Mouse (Mus musculus) brain, embryonic 18.5 days (tissue): Measurements from ENCODE around the gene Agt.

ENCODE experiments used
- DNase-seq: peaks from one replicate; pipeline ENCODE4 v3.0.0-alpha.2; 2012; ENCODE audit warnings: low read depth, low spot score

The Agt gene

GRCm38 (mm10) chr8:124569593-124569992 lies at the start of gene Agt:
Agt (minus strand) TSS chr8:124569706.
- DNase-seq = no peak

GRCm38 (mm10) chr8:124618252-124618651 lies 48.7 kb upstream of the Agt start:
- DNase-seq = no peak

DNA sequence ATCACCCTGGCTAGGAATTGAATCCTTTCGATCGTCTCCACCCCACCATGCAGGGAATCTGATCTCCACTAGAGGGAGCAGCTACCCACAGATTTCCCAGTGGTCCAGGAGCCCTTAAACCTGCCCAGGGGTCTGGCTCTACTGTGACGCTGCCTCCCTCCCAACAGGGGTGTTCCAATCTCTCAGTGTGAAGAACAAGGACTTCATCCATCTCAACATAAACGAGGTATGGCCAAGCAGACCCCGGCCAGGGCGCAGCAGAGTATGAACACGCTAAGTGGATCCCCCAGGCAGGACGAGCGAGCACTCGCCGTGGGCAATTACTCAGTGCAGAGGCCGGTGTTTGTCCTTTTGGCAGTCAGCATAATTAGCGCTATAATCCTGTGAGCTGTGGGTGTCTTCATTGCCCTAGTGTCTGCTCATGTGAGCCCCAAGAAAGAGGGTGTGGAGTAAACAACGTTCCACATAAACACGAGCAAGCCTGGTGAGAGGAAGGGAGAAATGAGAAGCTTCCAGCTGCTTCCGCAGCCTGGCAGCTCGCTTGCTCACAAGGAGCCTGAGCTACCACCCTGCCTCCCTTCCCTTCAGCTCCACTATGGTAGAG lies 47.9 kb upstream of the Agt start:
- DNase-seq = peak; percentile 62

GRCm38 (mm10) chr8:124614325-124614724 lies 44.8 kb upstream of the Agt start:
- no peak for DNase-seq

DNA sequence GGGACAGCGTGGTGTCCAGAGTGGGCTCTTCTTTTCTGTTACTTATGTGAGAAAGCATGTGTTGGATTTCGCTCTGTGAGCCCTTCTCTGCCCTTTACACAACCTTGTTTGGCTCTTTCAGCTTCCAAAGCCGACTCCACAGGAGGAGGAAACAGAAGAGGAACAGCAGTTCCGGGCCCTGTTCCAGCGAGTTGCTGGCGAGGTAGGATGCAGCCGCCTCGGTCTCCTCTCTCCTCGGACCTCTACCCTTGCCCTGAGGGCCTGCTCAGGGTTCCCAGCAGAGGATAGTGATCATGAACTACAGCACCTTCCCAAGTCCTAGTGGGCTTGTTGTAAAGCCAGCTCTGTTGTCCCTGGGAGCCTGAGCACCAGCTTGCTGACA lies 39.5 kb upstream of the Agt start:
- no peak for DNase-seq

GRCm38 (mm10) chr8:124608239-124608971 lies 38.9 kb upstream of the Agt start:
- no peak for DNase-seq

DNA sequence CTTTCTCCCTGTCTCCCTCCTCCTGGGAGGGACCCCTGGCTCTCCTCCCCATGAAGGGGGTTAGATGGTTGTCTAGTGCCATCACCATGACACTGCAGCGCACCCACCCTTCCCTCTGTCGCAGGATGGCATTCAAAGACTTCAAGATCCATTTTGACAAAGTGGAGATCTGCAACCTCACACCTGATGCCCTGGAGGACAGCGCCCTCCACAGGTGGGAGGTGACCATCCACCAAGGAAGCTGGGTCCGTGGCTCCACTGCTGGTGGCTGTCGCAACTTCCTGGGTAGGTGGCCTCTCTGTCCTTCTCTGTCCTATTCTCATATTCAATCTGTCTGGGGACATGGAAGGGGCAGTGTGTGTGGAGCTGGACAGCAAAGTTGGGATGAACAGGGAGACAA lies 34.6 kb upstream of the Agt start:
- no peak for DNase-seq

- no peak for DNase-seq
Measured at GRCm38 (mm10) chr8:124589393-124589792, 19.9 kb upstream of the Agt start.

DNA sequence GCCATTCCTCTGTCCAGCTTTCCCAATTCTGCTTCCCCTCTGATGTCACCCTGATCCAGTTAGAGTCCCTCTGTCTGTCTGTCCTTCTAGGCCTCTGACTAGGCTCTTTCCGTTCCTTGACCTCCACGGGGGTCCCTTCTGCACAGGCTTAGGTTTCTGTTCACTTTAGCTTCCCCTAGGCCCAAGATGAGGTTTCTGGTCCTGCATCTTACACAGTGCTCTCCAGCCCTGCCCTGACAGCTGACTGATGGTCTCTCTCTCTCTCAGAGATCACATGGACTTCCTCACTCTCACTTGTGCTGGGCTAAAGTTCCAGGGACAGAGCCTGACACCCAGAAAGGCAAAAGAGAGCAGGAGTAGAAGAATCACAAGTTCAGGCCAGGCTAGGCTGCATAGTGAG lies 17.1 kb upstream of the Agt start:
- DNase-seq = no peak

- no peak for DNase-seq
Measured at GRCm38 (mm10) chr8:124585718-124586425, 16.4 kb upstream of the Agt start.

GRCm38 (mm10) chr8:124576751-124577150 lies 7.2 kb upstream of the Agt start:
- DNase-seq = no peak

- DNase-seq = no peak
Measured at GRCm38 (mm10) chr8:124575811-124576210, 6.3 kb upstream of the Agt start, which contains the start of gene Capn9. Capn9 (plus strand) TSS chr8:124576111.

DNA sequence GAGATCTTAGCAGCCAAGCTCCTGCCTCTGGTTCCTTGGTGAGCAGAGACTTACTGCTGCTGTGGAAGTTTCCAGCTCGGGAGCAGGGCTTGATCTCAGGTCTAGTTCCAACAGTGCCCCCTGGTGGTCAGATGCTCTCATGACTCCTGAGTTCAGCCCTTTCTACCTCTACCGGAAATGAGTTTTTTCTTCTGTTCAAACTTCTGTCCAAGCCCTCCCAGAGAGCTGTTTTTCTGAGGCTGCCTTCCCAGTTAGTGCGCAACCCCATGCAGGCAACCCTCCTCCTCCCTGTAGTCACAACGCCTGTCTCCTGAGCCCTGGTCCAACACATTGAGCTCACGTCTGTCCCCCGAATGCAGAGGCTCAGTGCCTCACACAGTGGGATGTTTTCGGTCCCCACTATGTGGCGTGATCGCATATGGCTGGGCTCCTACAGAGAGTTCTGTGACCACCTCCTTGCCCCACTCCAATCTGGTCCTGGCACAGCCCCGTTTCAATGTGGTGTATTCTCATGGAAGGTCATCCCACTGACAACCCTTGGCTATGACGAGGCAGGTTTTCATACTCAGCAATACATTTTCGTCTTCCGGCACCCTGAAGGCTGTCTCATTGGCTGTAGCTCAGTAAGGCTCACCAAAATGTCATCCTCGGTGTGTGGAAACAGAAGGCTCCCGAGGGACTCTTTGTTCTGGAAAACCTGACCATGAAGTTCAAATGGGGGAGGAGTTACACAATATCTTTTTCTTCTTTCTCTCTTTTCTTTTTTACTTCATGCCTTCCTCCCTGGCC lies 4.2 kb upstream of the Agt start:
- peak; percentile 56 for DNase-seq

- DNase-seq = no peak
Measured at GRCm38 (mm10) chr8:124572430-124572775, 2.9 kb upstream of the Agt start.

DNA sequence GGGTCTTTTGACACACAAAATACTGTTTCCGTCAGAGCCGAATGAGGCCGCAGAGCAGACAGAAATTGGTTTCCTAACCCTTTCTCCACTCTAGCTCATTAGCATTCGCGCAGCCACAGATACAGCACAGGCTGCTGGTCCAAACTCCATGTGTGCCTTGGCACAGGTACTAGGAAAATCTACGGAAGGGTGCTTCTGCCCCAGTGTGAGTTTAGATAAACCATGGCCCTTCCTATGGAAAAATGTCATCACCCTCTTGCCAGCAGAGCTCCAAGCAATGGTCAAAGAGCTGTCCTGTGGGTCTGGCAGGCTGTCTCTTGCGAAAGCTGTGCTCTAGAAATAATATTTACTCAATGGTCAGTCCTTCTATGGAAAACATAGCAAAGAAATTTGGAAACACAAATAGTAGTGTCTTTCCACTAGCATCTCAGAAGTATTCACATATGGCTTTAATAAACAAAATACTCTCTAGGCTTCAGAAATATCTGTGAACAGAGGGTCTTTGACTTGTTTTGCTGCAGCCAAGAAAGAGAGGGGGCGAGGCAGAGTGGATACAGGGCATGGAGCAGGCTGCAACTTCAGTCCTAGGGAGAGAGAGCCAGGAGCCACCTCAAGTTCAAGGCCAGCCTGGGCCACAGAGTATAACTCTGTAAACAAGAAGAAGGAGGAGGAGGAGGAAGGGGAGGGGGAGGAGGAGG lies 2.4 kb upstream of the Agt start:
- DNase-seq = no peak

DNA sequence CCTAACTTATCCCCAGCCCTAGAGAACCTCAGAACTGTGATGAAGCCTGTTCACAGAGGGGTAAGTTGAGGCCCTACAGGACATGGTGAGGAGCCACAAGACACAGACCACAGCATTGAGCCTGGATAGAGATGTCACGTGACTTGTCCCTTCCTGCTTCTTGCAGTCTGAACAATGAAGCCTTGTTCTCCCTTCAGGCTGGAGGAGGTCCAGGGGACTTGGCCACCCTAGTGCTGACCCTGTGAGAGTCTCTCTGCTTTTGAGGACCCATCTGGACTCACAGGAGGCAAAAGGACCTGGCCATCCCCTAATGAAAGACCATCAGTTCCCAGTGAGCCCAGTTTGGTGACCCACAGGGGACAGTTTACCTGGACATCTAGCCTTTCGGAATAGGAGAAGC lies 406 bp downstream of the Agt start:
- DNase-seq = no peak

DNA sequence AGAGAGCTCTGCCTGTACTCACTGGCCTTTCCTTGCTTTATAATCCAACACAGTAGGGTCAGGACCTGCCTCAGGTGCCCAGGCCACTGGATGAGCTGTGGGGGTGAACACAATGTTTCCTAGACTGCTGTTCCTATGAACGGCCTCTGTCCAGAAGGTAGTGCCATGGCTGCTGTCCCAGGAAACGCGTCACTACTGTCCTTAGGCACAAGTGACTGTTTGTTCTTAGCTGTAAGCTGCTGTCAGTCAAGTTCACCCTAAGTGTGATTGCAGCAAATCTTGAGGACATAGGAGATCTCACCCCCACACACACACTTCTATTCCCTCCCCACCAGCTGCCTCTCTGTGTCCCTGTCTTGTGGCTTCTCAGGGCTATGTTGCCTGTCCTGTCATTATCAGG lies 1.9 kb downstream of the Agt start:
- no peak for DNase-seq

DNA sequence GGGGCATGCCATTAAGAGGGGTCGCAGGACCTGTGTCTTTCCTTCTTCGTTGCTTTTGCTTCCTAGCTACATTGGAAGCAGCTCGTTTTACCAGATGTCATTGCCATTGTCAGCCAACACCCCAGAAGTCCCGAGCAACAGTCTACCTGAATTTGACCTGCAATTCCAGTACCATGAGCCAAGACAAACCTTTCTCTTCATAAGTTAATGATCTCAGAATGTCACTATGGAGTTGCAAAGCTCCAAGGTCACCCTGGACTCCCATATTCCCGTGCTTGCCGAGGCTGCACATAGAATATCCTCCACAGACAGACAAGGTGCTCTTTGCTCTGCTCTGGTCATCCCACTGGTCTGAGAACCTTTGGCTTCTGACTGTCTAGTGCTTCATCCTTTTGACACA lies 2.4 kb downstream of the Agt start:
- DNase-seq = no peak

DNA sequence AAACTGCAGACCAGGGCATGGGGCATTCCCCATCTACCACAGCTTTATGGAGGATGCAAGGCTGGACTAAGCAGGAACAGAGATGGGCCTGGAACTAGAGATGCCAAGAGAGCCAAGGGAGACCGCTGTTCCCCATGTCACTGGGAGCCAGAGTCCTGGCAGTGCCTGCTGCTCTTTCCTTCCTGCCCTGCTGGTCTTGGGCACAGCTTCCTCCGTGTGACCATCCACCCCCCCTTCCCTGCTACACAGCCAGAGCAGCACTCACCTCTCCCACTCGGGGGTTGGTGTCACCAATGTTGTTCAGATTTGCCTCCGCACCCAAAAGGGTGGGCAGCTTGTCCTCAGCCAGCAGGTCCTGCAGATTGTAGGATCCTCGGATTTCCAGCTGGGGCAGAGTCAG lies 12.0 kb downstream of the Agt start:
- DNase-seq = no peak

DNA sequence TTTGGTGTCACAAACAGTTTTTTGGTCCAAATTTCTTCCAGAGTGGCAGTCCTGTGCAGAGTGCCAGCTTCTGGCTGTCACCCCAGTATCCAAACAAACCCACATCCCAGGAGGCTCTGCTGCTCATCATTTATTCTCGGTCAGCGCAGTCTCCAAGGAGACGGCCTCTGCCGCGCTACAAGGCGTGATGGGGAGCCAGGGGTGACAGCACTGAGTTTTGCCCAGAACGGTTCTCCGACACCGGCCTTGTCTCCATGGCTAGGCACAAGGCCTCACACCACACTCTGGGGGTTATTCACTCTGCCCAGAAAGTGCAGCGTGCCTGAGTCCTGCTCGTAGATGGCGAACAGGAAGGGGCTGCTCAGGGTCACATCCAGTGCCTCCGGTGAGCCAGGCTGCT lies 12.8 kb downstream of the Agt start:
- no peak for DNase-seq

DNA sequence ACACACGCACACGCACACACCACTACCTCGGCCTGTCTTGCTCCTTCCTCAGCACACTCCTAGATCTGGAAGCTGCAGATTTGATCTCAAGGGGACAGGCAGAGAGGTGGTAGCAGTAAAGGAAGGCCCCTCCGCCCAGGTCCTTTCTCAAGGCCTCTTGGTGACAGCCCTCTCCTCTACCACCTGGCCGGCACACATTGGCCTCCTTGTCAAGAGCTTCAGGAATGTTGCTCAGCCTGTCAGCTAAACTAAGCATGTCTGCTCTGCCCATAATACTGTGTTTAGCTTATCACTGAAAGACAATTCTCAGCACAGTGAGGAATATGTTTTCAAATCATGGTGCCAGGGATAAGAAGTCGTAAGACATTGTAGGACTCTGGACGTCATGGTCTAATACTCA lies 13.3 kb downstream of the Agt start:
- DNase-seq = no peak
